Mouse (Mus musculus) thymus, postnatal 25 days (tissue): ENCODE results near the gene Cyp2u1.

Experiments used
- DNase-seq: peaks from one replicate; pipeline ENCODE4 v3.0.0; 2022

Gene Cyp2u1

DNA sequence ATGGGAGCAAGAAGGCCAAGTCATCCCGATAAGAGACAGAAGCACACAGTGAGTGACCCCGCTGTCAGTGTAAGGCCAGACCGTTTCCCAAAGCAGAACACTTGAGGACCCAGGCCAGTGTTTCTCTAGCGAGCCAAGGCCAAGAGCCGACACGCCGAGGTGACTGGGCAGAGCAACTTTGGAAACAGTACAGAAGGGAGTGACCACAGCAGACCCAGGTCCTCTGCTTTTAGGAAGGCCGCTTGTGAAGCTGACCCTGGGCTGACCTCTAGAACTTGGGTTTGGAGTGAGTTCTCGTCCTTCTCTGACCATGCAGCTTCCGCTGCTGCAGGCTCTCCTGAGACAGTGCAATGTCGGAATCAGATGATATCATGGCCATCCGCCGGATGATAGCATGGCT, 52.0 kb downstream of the Cyp2u1 start:
- no peak for DNase-seq

DNA sequence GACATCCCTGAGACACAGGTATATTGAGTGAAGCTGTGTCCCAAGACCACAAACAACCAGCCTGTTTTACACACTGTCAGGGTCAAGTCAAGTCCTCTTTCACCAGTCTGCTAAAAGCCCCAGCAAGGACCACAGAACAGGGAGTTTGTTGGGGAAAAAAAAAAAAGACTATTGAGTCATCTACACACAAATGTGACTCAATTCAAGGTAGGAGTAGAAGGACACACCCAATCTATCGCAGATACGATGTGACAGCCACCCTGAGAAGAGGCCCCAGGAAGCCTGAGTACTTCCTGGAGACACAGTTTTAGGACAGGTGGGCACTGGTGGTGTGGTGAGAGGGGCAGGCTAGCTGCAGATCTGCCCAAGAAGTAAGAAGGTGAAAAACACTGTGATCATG, 52.7 kb downstream of the Cyp2u1 start:
- no peak for DNase-seq

DNA sequence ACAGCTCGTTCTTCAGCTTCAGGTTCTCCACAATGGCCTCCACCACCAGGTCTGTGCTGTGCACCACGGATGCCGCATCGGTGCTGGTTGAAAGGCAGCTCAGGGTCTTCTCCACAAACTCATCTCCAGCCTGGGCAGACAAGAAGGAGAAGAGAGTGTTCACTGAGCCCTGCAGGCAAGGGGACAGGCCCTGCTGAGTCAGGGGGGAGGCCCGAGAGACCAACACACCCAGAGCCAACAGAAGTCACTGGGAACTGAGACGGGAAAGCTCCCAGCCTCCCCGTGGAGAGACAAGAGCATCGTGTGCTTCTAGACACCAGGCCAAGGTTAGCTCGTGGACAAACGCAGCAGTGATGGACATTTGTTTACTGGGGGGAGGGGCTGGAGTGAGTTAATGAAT, 54.6 kb downstream of the Cyp2u1 start:
- DNase-seq, result no peak

DNA sequence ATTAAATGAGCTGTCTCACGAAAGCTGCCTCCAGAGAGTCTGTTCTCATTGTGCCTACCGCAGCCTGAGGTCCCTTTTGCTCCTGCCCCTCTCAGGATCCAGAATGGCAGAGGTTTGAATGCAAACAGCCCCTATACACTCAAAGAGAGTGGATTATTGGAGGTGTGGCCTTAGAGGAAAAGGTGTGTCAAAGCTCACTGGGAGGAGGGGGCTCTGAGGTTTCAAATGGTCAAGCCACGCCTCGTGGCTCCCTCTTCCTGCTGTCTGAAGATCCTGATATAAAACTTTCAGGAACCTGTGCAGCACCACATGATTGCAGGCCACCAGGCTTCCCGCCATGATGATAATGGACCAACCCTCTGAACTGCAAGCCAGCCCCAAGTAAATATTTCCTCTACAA, 55.2 kb downstream of the Cyp2u1 start:
- no peak for DNase-seq

DNA sequence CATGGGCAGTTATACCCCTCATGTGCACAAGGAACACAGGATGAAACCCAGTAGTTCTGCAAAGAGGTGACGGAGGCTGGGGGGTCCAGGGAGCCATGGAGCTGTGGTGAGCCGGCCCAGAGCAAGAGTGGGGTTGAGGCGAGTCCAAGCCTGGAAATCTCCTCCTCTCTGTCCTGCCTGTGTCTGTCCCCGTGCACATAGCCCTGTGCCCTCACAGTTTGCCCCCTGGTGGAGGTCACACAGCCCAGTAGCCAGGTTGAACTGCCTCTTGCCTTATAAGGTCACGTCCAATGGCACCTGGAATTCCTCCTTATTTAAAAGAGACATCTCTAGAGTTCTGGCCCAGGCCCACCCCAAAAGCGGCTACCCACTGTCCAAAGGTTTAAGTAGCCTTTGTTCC, 55.6 kb downstream of the Cyp2u1 start:
- no peak for DNase-seq

DNA sequence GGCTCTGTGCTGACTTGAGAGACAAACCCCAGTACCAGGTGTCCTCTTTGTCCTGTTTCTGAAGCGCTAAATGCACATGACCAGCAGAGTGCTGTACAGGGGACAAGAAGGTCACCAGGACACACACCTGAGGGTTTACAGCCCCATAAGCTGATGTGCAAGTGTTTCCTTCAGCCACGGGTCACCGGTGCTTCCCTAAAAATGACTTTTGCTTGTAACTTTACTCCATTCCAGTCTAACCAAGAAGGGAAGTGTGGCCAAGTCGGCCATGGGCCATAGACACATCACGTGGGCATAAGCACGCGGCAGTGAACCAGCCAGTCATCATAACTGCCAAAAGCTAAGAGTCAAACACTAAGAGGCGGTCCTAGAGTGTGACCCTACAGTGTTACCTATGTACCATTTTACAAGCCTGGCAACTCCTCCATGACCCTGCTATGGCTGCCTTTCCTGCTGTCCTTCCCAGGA, 56.4 kb downstream of the Cyp2u1 start:
- no peak for DNase-seq

DNA sequence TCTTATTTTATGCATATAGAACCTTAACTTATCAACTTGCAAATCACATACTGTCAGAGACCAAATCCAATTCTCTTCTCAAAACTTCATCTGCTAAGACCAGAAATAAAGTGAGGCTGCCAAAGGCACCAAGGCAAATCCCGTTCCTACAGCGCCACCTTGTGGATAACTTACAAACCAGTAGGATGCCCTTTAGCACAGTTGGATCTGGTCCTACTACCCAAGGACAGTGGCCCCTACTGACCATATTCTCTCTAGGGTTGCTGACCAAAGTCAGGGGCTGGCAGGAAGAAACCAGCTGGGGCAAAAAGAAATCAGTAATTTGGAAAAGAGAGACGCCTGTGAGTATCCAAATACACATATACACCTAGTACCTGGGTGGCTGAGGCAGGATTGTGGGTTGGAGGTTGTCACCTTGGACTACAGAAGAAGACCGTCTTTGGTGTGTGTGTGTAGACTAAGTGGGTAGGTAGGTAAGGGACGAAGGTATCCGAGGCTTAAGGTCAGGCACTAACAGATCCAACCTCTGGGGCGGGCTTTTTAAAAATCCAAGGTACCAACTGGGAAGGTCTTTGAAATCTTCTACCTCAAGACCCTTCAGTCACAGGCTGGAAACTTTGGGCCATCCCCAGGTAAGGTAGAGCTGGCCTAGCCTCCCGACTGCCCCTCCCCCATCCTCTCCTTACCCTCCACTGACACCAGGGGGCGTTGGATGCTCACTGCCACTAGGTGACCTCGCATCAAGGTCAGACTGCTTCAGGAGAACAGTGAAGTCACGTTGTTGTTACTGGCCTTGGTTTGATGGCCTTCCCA, 57.1 kb downstream of the Cyp2u1 start:
- peak; percentile 66 for DNase-seq
